Mouse (Mus musculus): Measurements from ENCODE around the gene Napsa.

The Napsa gene

DNA sequence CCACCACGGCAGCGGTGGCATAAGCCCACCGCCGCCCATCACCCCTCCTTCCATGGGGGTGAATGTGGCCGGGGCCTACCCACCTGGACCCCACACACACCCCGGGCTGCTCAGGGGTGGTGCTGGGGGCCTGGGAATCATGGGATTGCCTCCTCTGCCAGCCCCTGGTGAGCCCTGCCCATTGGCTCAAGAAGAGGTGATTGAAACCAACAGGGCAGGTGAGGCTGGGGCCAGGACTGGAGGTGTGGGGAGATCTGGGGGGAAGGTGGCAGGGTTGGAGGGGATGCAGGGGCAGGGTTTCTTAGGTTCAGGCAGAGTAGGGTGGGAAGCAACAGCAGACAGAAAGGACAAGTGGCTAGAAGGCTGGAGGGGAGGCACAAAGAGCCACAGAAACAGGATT lies 23.9 kb downstream of the Napsa start:
- DNase-seq (ENCODE audit: low read depth, low spot score), result no peak

DNA sequence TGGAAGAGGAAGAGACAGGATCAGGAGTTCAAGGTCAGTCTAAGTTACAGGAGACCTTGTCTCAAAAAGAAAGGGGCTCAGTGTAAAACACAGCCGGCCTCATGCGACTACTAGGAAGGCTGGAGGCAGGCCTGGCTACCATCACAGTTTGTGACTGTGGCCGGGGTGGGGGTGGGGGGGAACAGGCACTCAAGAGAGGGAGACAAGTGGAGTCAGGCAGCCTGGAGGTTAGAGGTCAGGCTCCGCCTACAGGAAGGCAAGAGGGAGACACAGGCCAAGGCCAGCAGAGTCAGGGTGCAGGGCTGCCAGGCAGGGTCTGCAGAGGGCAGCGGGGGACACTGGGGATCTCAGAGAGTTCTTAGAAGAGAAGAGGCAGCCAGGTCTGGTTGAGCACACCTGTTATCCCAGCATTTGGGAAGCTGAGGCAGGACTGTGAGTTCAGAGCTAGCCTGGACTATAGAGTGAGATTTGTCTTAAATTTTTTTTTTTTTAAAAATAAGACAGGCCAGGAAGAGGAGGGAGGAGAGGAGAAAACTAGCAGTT lies 24.9 kb downstream of the Napsa start:
- no peak for DNase-seq (ENCODE audit: low read depth, low spot score)

DNA sequence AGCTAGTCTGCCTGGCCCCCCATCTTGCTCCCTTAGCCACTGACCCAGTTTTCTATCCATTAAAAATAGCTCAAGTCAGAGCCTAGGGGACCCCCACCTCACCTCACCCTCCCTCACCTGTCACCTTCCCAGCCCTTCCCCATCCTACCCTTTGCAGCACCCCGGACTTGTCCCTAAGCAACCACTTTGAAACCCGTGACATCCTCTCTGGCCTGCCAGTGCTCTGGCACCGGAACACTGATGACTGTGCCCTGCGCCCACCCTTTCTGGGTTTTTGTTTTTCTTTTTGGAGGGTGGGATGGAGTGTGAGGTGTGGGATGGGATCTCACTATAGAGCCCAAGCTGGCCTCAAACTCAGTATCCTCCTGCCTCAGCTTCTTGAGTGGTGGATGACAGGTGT lies 25.5 kb downstream of the Napsa start:
- DNase-seq (ENCODE audit: low read depth, low spot score), result no peak

DNA sequence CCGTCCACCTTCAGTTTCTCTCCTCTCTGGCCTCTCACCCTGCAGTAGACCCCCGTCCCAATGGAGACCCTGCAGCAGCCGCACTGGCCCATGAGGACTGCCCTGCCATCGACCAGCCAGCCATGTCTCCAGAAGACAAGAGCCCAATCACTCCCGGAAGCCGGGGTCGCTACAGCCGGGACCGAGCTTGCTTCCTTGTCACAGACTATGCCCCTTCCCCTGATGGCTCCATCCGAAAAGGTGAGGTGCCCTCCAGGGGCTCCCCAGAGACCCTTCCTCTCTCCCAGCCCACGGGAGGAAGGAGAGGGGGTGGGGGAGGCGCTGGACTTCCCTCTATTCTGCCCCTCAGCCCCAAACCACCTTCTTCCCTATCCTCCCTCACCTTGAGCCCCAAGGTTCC lies 26.2 kb downstream of the Napsa start:
- DNase-seq (ENCODE audit: low read depth, low spot score), result no peak

DNA sequence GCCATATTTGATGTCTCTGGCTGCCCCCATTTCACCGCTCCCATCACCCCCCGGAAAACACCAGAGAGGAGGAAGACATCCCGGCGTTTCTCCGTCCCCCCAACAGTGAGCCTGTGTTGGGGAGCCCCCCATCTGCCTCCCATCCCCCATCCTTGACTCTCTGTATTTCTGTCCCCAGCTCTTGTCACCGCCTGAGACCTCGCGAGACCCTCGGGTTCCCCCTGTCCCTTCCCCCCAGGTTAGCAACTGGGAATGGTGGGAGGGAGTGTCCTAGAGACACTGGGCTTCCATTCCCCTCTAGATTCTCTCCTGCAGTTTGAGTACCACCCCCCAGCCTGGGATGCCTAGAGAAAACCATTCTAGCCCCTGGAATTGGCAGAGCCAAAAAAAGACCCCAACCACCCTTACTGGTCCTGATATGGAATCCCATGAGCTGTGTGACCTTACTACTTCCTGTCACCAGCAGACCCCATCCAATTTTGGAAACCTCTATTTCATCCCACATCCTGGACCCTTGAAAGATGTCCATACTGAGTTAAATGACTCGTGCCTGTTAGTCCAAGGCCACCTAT lies 28.6 kb downstream of the Napsa start:
- no peak for DNase-seq (ENCODE audit: low read depth, low spot score)

DNA sequence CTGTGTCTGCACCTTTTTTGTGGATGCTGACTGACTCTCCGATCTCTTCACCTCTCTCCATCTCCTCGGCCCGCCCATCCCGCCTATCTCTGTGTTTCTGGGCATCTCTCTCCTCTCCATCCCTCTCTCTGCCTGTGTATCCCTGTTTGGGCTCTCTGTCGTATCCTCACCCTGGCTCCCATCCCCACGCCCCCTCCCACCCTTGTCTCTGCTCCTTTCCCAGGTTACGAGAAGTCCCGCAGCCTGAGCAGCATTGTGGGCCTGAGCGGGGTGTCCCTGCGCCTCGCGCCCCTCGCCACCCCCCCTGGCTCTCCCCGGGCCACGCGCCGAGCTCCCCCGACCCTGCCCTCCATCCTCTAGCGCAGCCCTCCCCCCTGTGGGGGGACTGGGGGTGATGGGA lies 29.5 kb downstream of the Napsa start:
- no peak for DNase-seq (ENCODE audit: low read depth, low spot score)

DNA sequence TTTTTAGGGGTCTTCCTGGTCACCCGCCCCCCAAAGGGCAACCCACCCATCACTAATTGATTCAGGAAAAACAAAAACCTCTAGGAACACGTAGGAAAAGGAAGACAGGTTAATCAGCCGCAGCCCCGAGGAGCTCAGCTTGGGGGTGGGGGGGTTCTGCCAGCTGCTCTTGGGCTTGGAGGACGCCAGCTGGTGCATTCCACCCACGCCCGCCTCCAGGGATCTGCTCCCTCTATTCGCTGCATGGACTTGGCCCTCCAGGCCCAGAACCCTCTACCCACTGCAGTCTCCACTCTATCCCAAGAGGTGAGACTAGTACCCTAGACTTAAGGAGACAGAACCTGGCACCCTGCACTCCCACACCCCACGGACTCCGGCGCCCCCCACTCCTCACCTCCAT lies 30.3 kb downstream of the Napsa start:
- no peak for DNase-seq (ENCODE audit: low read depth, low spot score)

DNA sequence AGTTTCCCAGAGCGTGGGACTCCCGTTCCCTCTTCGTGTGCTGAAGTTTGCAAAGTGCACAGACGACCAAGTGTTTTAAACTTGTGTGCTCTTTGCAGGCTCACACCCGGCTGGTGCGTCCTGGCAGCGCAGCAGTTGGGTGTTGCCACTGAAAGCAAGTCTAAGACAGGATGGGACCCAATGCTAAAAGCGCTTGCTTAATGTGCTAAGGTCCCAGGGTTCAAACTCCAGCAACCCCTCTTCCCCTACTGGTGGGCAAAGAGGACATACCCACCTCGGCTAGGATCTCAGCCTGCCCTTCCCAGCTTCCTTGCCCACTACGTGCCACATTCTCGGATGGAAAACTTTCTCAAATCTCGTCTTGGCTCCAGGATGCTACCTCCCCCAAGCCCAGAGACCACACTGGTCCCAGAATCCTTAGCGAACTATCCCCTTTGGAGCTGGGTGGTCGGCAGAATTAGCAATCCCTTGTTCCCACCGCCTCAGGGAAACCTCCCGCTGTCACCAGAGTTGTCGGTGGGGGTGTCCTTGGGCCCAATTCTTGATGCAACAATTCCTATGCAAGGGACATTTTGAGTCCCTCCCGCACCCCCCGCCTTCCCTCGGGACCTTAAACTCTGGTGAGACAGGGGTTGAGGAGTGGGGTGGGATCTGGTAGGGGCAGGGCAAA lies 31.1 kb downstream of the Napsa start:
- DNase-seq (ENCODE audit: low read depth, low spot score), result no peak

DNA sequence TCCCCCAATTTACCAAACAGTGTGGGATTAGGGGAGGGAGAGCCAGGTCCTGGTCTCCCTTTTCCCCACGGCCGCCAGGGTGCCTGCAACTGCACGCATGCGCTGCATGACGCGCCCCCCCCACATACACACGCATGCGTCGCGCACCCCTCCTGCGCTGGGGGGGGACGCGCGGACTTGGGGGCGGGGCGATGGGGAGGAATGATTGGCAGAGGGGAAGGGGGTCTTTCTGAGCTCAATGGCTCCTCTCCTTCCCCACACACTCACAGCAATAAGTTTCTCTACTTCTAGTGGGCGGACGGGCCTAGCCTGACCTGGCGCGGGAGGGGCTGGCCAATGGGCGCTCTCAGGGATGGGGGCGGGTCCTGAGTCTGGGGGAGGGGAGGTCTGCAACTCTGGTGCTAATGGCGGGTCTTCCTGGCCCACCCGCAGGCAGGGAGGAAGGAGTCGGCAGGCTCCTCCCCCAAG lies 32.0 kb downstream of the Napsa start:
- DNase-seq (ENCODE audit: low read depth, low spot score), result no peak

DNA sequence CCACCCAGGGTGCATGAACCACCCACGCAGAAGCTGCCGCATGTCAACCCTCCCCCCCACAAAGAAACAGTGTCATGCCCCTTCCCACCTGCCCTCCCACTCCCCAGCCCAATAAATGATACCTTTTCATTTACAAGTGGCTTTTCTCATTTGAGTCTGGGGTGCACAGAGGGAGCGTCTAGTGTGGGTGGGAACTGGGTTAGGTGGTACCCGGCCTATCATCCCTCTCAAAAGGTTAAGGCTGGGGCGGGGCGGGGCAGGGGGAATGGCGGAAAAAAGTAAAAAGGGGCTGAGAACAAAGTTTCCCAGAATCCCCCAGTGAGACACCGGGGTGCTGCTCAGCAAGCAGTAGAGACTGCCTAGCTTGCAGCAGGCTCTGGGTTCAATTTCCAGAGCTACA lies 32.4 kb downstream of the Napsa start:
- DNase-seq (ENCODE audit: low read depth, low spot score), result no peak

DNA sequence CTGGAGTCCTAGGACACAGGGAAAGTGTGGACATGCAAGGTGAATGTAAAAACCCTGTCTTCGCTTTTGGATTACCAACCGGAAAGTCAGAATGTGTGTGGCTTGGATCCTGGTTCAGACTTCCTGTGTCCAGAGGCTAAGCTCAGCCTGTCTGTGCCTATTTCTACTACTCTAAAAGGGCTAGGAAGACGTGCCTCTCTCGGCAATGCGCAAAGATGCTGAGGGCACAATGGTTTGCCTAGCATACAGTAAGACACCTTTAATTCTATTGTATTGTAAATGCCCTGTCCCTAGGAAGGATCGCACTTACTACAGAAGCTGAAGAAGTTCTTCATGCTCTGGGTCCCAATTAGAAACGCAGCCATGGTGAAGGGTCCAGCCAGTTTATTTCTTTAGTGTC lies 33.3 kb downstream of the Napsa start:
- DNase-seq (ENCODE audit: low read depth, low spot score), result no peak

DNA sequence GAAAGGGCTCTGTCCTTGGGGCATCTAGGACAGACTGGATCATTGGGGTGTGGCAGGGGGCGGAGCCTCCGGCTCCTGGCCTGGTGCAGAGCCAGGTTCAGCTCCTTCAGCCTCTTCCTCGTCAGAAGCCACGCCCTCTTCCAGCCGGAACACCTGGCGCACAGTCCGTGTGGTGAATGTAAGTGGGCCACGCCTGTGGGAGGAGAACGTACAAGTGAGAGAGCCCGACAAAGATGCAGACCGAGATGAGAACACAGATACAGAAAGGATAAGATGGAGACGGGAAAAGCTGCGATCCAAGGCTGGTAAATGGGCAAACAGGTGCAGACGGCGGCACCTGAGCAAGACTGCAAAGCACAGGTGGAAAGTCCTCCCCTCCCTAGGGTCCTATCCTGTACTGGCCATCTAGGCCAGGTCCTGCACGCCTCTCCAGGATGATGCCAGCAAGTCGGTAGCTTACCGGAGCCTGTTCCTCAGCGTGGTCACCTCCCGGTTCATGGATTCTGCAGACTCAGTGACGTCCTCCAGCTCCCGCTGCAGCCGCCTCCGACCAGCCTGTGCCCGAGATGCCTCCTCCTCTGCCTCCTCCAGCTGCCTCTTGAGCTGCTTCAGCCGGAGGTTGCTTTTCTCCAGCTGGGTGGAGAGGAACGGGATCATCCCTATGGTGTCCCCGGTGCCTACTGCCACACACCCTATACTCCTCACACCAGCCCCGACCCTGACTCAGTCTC lies 34.2 kb downstream of the Napsa start:
- DNase-seq (ENCODE audit: low read depth, low spot score), result no peak

DNA sequence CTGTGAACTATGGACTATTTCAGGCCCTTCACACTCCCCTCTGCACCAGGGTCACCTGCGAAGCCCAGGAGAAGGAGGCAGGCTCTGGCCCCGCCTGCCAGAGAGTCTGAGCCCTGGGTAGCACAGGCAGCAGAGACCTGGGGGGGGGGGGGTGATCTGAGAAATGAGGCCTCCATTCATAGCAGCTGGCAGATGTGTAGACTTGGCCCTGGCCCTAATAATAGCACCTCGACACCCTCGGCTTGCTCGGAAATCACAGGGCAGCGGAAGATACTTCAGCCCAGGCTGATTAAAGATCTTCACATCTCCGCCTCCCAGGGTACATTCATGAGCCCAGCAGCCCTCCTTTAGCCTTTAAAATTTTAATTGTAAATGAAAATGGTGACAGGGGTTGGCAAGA lies 40.0 kb downstream of the Napsa start:
- DNase-seq (ENCODE audit: low read depth, low spot score), result no peak

DNA sequence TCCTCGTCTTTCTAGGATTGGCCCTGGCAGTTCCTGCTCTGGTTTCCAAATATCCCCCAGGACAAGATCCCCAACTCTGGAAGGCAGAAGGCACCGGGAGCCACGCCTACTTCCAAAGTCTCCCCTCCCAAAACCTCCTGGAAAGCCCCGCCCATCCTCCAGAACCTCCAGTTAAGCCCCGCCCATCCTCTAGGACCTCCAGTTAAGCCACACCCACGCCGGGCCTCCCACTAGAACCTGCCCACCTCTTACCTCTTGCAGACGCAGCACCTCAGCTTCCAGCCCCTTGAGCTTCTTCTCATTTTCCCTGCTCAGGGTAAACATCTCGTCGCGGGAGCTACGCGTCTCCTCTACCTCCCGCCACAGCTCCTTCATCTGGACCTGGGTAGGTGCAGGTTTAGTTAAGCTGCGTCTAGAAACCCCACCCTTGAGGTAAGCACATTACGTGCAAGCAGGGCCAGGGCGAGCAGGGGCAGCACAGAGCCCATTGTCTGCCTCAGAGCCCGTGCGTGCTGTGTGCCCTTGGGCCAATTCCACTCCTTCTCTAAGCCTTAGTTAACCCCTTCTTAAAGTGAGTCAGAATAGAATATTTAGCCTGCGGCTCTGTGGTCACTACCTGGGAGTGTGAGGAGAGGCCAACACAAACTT lies 42.0 kb downstream of the Napsa start:
- DNase-seq (ENCODE audit: low read depth, low spot score), result no peak

DNA sequence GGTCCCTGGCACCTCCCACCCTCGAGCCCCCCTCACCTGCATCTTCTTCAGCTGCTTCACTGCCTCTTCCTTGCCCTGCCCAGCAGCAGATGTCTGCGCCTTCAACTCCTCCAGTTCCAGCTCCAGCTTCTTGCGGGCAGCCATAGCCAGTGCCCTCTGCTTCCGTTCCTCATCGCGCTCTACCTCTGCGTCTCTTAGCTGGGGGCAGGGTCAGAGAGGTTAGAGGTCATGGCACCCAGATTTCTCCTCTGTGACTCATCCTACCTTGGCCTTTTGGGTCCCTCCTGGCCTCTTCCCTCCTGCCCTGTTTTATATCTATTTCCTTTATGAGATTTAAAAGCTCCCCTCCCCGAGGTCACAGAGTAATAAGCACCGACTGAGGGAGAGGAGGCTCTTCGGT lies 43.1 kb downstream of the Napsa start:
- DNase-seq (ENCODE audit: low read depth, low spot score), result no peak

DNA sequence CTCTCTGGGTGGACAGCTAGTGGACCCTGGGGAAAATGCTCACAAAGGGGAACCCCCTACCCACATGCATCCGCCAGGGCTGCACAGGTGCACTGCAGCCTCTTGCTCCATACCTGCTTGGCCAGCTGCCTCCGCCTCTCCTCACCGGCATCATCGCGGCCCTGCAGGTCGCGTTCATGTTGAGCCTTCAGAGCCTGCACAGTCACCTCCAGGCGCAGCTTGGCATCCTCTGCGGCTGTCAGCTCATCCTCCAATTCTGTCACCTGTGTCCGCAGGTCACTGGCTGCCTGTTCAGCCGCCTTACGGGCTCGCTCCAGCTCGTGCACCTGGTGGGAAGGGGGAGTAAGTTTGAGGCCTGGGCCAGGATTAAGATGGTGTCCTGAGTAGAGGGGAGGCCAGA lies 43.8 kb downstream of the Napsa start:
- DNase-seq (ENCODE audit: low read depth, low spot score), result no peak

DNA sequence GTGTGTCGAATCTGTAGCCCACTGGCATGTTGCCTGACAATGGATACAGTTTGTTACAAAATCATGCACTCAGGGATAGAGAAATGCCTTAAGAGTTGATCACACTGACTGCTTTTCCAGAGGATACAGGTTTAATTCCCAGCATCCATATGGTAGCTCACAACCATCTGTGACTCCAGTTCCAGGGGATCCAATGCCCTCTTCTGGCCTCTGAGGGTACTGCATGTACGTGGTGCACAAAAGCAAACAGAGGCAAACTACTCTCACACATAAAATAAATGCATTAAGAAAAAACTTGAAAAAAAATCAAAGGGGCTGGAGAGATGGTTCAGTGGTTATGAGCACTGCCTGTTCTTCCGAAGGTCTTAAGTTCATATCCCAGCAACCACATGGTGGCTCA lies 44.9 kb downstream of the Napsa start:
- DNase-seq (ENCODE audit: low read depth, low spot score), result no peak

DNA sequence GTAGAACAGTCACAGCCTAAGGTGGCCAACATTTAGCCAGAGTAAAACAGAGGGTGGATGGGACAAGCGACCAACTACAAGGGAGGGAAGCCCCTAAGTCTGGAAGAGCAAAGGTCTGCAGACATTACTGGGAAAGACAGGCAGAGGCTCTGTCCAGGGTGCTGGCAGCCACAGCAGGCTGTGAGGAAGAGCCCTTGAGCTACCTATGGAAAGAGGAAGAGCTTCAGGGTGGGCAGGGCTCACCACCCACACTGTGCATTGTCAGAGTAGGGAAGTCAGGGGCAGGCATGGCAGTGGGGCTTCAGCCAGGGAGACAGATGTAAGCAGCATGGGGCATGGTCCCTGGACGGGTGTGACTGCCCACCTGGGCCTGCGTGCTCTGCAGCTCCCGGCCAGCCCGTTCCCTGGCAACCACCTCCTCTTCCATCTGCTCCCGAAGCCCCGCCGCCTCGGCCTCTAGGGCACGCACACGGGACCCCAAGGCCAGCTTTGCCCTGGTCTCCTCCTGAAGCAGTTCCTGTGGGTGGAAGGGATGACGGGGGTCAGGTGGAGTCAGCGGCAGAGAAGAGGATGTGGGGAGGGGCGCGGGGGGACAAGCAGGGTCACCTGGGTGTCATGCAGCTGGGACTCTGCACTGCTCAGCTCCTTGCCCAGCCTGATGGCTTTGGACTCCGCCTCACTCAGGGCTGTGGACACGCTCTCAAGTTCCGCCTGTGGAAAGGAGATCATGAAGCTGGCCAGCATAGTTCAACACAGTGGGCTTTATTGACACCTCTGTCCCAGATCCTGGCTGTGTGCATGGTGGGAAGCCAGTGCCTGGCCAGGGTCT lies 51.7 kb downstream of the Napsa start:
- no peak for DNase-seq (ENCODE audit: low read depth, low spot score)

DNA sequence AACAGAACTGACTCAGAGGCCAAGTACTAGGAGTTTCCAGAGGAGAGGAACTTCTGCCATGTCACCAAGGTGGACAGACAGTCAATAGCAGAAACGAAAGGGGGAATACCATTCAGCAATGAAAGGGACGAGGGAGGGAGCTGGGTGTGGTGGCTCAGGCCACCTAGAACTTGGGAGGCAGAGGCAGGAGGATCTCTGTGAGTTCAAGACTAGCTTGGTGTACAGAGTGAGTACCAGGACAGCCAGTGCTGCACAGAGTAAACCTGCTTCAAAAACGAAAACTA lies 52.3 kb downstream of the Napsa start:
- DNase-seq (ENCODE audit: low read depth, low spot score), result no peak

DNA sequence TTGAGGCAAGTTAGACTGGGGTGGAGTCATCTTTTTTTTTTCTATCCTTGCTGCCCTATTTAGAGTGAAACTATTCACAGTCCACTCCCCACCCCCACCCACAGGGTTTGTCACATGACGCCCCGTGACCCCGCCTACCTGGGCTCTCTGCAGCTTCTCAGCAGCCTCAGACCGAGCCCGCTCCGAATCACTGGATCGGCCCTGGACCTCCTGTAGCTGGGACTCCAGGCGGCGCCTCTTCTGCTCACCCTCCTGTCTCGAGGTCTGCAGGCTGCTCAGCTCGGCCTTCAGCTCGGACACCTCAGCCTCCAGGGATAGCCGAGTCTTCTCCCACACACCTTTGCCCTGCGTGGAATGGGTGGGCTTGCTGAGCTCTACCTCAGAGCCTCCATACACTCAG lies 52.6 kb downstream of the Napsa start:
- DNase-seq (ENCODE audit: low read depth, low spot score), result no peak

DNA sequence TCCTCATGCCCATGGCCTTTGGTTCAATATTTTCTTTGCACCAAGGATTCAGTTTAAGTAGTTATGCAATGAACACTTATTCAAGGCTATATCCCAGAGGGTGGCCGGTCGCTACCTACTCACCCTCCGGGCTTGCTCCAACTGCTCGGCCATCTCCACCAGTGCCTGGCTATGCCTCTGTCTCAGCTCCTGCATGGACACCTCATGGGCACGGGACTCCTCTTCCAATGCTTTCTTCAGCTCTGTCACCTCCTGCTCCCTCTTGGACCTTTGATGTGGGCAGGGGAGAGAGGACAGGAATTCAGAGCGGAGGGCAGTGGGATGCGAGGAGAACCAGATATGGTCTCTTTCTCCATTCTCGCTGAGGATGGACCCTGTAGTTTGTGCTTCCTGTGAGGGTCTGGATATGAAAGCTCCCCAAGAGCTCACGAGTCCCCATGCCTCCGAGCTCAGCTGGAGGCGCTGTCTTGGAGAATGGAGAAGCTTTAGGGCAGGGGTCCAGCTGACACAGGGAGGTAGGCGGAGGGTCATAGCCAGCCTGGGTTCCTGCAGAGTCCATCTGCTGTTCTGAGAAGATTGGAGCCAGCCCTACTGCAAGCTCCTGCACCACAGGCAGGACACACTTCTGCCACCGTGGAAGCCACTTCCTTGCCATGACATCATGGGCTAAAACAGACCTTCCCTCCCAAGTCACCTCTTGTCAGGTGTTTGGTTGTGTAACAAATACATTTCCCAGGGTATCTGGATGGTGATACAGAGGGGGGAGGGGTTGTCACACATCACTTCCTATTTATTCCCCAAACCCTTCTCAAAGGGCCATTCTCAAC lies 53.3 kb downstream of the Napsa start:
- no peak for DNase-seq (ENCODE audit: low read depth, low spot score)
